Mouse (Mus musculus) erythroblast, embryonic 14.5 days (primary cell): ENCODE results near the gene Zfp931. TPM values are rescaled to one million over a fixed set of nuclear protein-coding genes. Genes with fewer than 3 reads are reported as not detected.
"Not testable (repeated sequence)": the region's sequence is repeated elsewhere in the genome, so short reads cannot be mapped to it uniquely, and the experiment has no call there.

Source experiments
- H3K27me3 ChIP-seq: 2 replicates; pipeline ENCODE4 v1.6.1; 2012; ENCODE audit warnings: inconsistent platforms; ENCODE audit not compliant: control insufficient read depth
- H3K36me3 ChIP-seq: 2 replicates; pipeline ENCODE4 v1.6.1; 2012; ENCODE audit warnings: mild to moderate bottlenecking, inconsistent platforms; ENCODE audit not compliant: control insufficient read depth
- H3K4me1 ChIP-seq: 2 replicates; pipeline ENCODE4 v1.6.1; 2012; ENCODE audit warnings: inconsistent platforms; ENCODE audit not compliant: control insufficient read depth
- H3K4me3 ChIP-seq: replicated peaks from 2 replicates; pipeline ENCODE3; 2012; ENCODE audit warnings: moderate library complexity, mild to moderate bottlenecking, inconsistent platforms
- H3K9me3 ChIP-seq: 2 replicates; pipeline ENCODE4 v1.6.1; 2012; ENCODE audit warnings: low read length, inconsistent platforms, mixed read lengths; ENCODE audit not compliant: control insufficient read depth
- GATA1 ChIP-seq: IDR thresholded peaks from 2 replicates; pipeline ENCODE4 v1.6.1; 2012; ENCODE audit warnings: low read length, inconsistent platforms, mixed read lengths
- TAL1 ChIP-seq: IDR thresholded peaks from 3 replicates; pipeline ENCODE4 v1.6.1; 2012; ENCODE audit warnings: low read length, inconsistent platforms, mixed read lengths
- polyA plus RNA-seq: library from polyadenylated mRNA; stranded (reverse); fragments of >175 nt; gene quantifications from 2 replicates; pipeline ENCODE4 v1.2.3, GENCODE M21; 2012

Gene Zfp931
- polyA plus RNA-seq, 1 experiment, result not detected

DNA sequence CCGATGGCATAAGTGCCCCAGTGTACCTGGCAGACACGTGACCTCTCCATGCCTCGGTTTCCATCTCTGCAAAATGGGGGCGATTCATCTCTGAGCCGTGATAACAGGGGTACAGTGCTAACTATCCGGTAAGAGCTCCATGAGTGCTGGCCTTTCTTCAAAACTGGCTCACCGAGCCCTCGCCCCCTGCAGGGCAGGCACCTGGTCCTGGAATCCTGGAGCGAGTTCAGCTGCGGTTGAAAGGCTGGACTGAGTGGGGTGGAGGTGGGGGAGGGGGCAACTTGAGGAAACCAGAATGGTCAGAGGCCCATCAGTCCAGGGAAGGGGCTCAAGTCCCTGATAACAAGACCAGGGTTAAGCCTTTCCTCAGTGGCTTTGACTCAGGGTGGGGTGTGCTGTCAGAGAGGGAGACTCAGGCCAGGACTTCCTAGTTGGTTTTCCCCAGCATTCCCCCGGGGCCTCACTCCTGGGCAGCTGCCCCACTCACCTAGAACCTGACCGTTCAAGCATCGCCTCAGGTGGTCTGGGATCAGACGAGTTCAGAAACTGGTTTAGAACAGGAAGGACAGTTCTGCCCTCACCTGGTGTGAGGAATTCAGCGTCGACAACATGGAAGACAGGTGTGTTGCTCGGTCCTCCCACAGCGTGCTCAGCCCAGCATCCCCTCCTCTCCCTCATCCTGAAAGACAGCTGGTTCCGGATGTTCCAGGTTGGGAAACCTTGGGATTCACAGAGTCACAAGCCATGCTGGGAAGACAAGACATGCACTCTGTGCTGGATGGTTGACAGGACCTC is 41.5 kb upstream of the Zfp931 start:
- no peaks in the 10 kb centered on the region for H3K36me3 ChIP-seq
- H3K4me3 ChIP-seq, result no peak overlapping the region
- TF ChIP-seq GATA1, result no peak
- TF ChIP-seq TAL1, result no peak
- H3K4me1 ChIP-seq, result no peaks in the 10 kb centered on the region
- H3K27me3 ChIP-seq, result peaks cover 23% of the 10 kb centered on the region
- no peaks in the 10 kb centered on the region for H3K9me3 ChIP-seq

DNA sequence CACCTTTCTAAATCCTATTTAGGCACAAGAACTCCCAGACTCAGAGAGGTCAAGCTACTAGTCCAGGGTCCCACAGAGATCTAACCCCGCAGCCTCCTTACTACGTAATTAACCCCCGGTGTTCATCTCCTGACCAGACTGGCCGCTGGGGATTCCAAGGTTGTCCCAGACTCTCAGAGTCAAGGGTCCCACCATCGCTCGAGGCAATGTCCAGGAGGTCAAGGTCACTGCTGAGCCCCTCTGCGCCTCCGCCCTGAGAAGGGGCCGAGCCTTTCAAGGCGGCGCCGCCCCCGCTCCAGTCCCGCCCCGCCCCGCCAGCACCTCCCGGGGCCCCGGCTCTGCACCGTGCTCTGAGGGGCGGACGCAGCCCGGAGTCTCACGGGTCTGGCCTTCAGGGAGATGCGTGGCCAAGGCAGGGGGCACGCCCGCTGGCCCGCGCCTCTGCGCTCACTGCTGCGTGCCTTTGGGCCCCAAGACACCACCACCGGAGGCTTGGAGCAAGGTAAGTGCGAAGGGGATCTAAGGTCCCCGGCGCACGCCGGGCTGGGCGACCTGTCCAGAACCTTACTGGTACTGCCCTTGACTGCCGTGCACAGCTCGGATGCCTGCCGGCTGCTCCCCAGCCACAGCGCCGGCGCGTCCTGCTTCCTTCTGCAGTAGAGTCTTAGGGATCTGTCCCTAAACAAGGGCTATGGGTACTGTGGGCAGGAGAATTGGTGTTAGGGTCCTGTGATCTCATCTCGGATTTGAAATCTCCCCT is 40.7 kb upstream of the Zfp931 start, which contains the start of gene Phactr3:
TSS of gene Phactr3 (plus strand) at position 175 of the 760 bp plus-strand sequence.
- no peaks in the 10 kb centered on the region for H3K9me3 ChIP-seq

DNA sequence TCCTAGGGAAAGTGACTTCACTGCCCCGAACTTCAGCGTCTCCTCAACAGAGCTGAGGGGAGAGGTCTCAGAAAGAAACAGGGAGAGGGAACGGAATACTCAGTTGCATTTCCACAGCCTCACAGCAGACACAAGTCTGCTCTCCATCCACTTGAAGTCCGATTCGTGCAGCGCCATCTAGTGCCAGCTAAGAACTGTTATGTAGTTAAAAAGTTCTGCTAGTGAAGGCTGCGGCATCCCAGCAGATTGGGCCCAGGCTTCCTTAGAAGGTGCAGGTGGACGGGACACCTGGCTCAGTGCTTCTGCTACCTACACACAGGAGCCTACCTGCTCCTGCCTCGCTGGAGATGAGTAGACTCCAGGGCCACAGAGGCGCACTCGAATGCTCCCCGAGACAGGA is 39.7 kb upstream of the Zfp931 start:
- H3K4me3 ChIP-seq, result no peak overlapping the region
- H3K27me3 ChIP-seq, result peaks cover 23% of the 10 kb centered on the region
- H3K9me3 ChIP-seq, result no peaks in the 10 kb centered on the region
- no peak for TF ChIP-seq TAL1
- no peak for TF ChIP-seq GATA1
- no peaks in the 10 kb centered on the region for H3K36me3 ChIP-seq
- no peaks in the 10 kb centered on the region for H3K4me1 ChIP-seq

More for the DNA sequence above, 40.7 kb upstream of the Zfp931 start, which contains the start of gene Phactr3:
- no peak within 1 kb of the TSS for H3K4me3 ChIP-seq
- peaks cover 23% of the 10 kb centered on the region for H3K27me3 ChIP-seq
- TF ChIP-seq TAL1 (no peak), GATA1 (no peak)
- no peaks in the 10 kb centered on the region for H3K36me3 ChIP-seq
- H3K4me1 ChIP-seq, result no peaks in the 10 kb centered on the region

DNA sequence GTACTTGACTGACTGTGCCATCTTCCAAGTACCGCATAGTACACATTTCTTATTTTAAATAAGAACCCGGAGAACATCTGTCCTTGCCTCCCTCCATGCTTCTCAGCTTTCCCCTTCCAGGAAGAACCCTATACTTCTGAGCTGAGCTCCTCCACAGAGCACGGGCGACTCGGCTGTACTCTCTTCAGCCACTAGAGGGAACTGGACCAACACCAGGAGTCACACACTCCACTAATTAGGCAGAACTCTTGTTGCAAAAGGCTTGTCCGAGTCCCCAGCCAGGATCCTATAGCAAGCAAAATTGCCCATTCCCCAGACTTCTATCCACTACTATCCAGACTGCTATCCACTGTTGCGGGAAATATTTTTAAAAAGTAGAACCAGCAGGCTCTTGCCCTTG is 23.7 kb upstream of the Zfp931 start:
- no peaks in the 10 kb centered on the region for H3K4me1 ChIP-seq
- H3K9me3 ChIP-seq, result no peaks in the 10 kb centered on the region
- no peak overlapping the region for H3K4me3 ChIP-seq
- TF ChIP-seq TAL1 (no peak), GATA1 (no peak)
- no peaks in the 10 kb centered on the region for H3K36me3 ChIP-seq
- peaks cover 3% of the 10 kb centered on the region; the same call in 1 of the 2 replicates for H3K27me3 ChIP-seq

DNA sequence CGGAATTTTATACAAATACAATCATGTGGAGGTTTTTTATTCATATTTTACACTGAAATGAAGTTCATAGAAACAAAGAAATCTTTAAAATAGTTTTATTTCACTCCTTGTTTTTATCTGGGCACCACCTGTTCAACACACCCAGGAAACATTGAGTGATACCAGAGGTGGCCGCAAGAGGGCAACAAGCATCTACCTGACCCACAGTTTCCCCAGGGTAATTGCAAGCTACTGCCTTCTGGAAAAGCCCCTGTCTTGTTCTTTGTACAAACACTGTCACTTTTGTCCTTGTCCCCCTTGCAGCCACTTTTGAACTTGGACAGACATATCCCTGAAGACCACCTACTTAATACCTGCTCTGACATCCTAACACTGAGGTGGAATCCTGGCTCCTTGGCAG is 19.7 kb upstream of the Zfp931 start:
- H3K27me3 ChIP-seq, result peaks cover 3% of the 10 kb centered on the region; the same call in 1 of the 2 replicates
- no peak overlapping the region for H3K4me3 ChIP-seq
- no peaks in the 10 kb centered on the region for H3K9me3 ChIP-seq
- H3K4me1 ChIP-seq, result no peaks in the 10 kb centered on the region
- H3K36me3 ChIP-seq, result no peaks in the 10 kb centered on the region
- no peak for TF ChIP-seq GATA1
- TF ChIP-seq TAL1, result no peak

DNA sequence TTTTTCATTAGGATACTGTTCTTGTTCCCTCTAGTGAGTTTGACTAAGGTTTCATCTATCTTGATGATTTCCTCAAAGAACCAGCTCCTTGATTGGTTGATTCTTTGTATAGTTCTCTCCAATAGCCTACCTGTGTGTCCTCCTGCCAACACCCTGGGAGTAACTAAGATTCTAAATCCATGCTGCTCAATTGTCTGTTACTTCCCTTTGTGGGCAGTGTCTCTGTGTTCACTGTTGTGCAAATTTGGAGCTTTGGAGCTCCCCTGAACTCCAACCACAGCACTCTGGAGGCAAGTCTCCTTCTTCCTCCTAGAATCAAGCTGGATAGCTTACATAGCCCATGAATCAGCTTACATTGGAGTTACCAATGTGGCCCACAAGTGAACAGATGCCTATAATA is 11.3 kb upstream of the Zfp931 start:
- TF ChIP-seq GATA1 (no peak), TAL1 (no peak)
- no peaks in the 10 kb centered on the region for H3K27me3 ChIP-seq
- H3K36me3 ChIP-seq, result no peaks in the 10 kb centered on the region
- H3K4me1 ChIP-seq, result no peaks in the 10 kb centered on the region
- H3K9me3 ChIP-seq, result no peaks in the 10 kb centered on the region
- H3K4me3 ChIP-seq, result no peak overlapping the region

DNA sequence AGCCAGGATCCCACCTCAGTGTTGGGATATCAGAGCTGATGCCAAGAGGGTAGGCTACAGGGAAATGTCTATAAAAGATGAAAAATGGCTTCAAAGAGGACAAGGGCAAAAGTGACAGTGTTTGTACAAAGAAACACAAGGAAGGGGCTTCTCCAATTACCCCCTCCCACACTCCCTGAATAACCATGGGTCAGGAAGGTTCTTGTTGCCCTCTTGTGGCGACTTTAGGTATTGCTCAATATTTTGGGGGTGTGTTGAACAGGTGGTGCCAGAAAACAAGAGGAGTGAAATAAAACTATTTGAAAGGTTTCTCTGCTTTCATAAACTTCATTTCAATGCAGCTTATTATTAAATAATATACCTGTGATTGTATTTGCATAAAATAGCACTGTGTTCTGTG is 20.1 kb downstream of the Zfp931 start:
- no peak for TF ChIP-seq TAL1
- TF ChIP-seq GATA1, result no peak
- no peaks in the 10 kb centered on the region for H3K27me3 ChIP-seq
- no peak overlapping the region for H3K4me3 ChIP-seq
- no peaks in the 10 kb centered on the region for H3K4me1 ChIP-seq
- H3K36me3 ChIP-seq, result peaks cover 3% of the 10 kb centered on the region
- peaks cover 7% of the 10 kb centered on the region; the same call in 1 of the 2 replicates for H3K9me3 ChIP-seq

DNA sequence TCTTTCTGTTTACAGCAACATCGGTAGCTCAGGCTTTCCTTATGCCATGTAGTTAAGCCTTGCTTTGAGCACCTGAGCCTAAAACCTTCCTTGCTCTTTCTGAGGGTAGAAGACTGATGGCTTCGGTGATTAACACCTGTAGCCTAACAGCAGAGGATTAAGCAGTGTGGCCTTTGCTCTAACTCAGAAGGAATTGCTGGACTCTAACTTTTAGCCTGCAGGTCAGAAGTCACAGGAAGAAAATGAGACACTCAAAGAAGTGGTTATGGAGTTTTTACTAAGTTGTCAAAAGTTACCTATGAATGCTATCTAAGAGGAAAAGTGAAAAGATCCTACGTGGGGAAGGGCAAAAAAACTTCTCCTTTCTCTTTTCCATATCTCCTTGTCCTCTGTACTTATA is 50.7 kb downstream of the Zfp931 start:
- H3K36me3 ChIP-seq, H3K4me1 ChIP-seq, H3K9me3 ChIP-seq, H3K27me3 ChIP-seq, H3K4me3 ChIP-seq: not testable (repeated sequence)

DNA sequence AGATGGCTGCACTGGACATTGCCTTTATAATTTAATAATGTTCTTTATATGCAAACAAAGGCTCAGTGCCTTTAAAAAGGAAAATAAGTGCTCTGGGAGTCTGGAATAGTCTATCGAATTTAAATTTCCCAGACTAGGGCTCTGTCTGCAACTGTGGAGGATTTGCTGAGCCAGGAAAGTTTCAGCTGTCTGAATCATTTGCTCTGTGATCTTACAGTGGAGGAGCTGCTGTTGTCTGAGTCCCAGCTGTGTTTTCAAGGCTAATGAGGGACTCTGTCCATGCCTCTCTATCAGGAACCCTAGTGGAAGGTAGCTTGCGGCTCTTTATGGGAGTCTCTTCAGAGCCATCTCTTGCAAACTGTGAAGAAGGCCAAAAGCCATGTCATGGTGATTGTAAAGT is 54.4 kb downstream of the Zfp931 start:
- not testable (repeated sequence) for H3K9me3 ChIP-seq
- H3K4me3 ChIP-seq, result peak overlapping the region; percentile 65

DNA sequence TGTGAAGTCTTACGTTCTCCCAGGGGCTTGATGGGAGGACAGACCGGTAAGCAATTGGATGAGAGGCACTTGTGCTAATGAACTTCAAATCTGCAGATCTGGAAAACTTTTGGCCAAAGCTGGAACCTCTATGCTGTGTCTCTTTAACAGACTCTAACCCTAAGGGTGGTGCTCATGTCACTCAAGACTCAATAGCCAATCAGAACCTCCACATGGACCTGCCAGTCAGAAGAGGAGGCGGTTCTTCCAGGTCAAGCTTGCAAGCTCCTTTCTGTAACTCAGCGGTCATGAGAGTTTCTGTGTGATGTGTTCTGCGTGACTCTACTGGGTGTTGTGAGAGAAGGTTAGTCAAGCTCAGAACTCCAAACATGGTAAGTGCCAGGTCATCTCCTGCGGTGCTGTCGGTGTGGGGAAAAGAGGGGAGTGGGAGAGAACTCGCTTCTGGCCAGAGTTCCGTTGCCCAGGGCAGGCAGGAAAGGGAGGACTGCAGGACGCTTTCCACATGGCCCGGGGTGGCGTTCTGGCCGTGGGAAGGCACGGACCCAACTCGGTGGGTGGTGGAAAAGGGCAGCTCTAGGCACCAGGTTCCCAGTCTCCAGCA is 55.2 kb downstream of the Zfp931 start, which contains the start of gene Zfp971:
TSS of gene Zfp971 (plus strand) at position 274 of the 601 bp plus-strand sequence.
- H3K36me3 ChIP-seq, H3K27me3 ChIP-seq, H3K9me3 ChIP-seq, H3K4me1 ChIP-seq: not testable (repeated sequence)
- H3K4me3 ChIP-seq, result peak within 1 kb of the TSS; percentile 65

More for the DNA sequence above, 54.4 kb downstream of the Zfp931 start:
- H3K36me3 ChIP-seq, H3K27me3 ChIP-seq, H3K4me1 ChIP-seq: not testable (repeated sequence)

DNA sequence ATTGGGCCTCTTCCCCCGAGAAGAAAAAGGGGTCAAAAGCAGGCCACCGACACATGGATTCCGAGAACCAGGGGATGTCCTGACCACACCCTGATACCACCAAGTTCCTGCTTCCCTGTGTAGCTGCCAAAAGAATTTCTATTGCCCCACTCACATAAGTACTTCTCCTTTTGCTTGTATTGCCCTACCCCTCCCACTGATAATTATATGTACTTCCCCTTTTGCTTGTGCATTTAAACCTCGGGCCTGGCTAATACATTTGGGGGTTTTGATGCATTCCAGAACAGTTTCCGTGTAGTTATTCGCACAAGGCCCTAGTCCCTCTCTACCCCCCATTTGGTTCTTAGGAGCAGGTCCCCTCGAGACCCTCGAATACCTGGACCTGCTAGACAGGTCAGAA is 57.5 kb downstream of the Zfp931 start:
- not testable (repeated sequence) for H3K4me1 ChIP-seq, H3K4me3 ChIP-seq, H3K27me3 ChIP-seq, H3K9me3 ChIP-seq, H3K36me3 ChIP-seq

DNA sequence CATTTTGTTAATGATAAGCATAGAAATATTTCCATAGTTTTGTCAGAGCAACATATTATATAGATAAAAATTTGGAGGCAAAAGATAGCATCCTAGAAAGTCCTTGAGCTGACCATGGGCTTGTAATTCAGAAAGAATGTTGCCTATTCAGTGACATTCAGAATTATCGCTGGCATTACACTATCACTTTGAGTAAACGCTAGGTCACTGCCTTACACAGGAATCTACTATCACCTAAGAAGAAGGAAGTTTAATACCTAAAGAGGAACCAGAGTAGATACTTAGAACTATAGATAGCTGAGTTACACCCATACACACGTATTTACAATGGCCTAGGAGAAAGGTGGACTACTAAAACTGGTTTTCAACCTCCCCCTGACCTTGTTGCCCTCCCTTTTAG is 58.8 kb downstream of the Zfp931 start:
- H3K9me3 ChIP-seq, H3K27me3 ChIP-seq, H3K4me1 ChIP-seq, H3K4me3 ChIP-seq, H3K36me3 ChIP-seq: not testable (repeated sequence)
